Mouse (Mus musculus): ENCODE results near the gene Bbs7.
"Not testable (repeated sequence)": the region's sequence is repeated elsewhere in the genome, so short reads cannot be mapped to it uniquely, and the experiment has no call there.

Gene Bbs7

GRCm38 (mm10) chr3:36613202-36613907 lies at the start of gene Bbs7:
TSS of gene Bbs7 (minus strand) at chr3:36613477.
- peak; percentile 89 for DNase-seq (ENCODE audit: low spot score)

GRCm38 (mm10) chr3:36645245-36645559 lies 31.9 kb upstream of the Bbs7 start:
- not testable (repeated sequence) for DNase-seq (ENCODE audit: low spot score)

GRCm38 (mm10) chr3:36644554-36645244 lies 31.4 kb upstream of the Bbs7 start:
- no peak for DNase-seq (ENCODE audit: low spot score)

GRCm38 (mm10) chr3:36643354-36643753 lies 30.1 kb upstream of the Bbs7 start:
- no peak for DNase-seq (ENCODE audit: low spot score)

- no peak for DNase-seq (ENCODE audit: low spot score)
Observed at GRCm38 (mm10) chr3:36642736-36643135, 29.5 kb upstream of the Bbs7 start.

- DNase-seq (ENCODE audit: low spot score): no peak
Observed at GRCm38 (mm10) chr3:36640787-36641186, 27.5 kb upstream of the Bbs7 start.

- no peak for DNase-seq (ENCODE audit: low spot score)
Observed at GRCm38 (mm10) chr3:36635449-36635848, 22.2 kb upstream of the Bbs7 start.

- no peak for DNase-seq (ENCODE audit: low spot score)
Observed at GRCm38 (mm10) chr3:36626803-36627202, 13.5 kb upstream of the Bbs7 start.

GRCm38 (mm10) chr3:36618181-36618580 lies 4.9 kb upstream of the Bbs7 start:
- DNase-seq (ENCODE audit: low spot score): no peak

- no peak for DNase-seq (ENCODE audit: low spot score)
Observed at GRCm38 (mm10) chr3:36613908-36614255, 605 bp upstream of the Bbs7 start.

- no peak for DNase-seq (ENCODE audit: low spot score)
Observed at GRCm38 (mm10) chr3:36612687-36613086, 590 bp downstream of the Bbs7 start.

- DNase-seq (ENCODE audit: low spot score): peak; percentile 55
Observed at GRCm38 (mm10) chr3:36605894-36606783, 7.1 kb downstream of the Bbs7 start.

- not testable (repeated sequence) for DNase-seq (ENCODE audit: low spot score)
Observed at GRCm38 (mm10) chr3:36599773-36600172, 13.5 kb downstream of the Bbs7 start.

- DNase-seq (ENCODE audit: low spot score): no peak
Observed at GRCm38 (mm10) chr3:36598811-36599210, 14.5 kb downstream of the Bbs7 start.

GRCm38 (mm10) chr3:36571827-36572378 lies 41.4 kb downstream of the Bbs7 start, which contains the start of gene Ccna2:
TSS of gene Ccna2 (minus strand) at chr3:36572150.
- peak; percentile 98 for DNase-seq (ENCODE audit: low spot score)

- peak; percentile 23 for DNase-seq (ENCODE audit: low spot score)
Observed at GRCm38 (mm10) chr3:36571361-36571826, 41.9 kb downstream of the Bbs7 start.

- DNase-seq (ENCODE audit: low spot score): peak; percentile 69
Observed at GRCm38 (mm10) chr3:36569836-36570235, 43.4 kb downstream of the Bbs7 start.

GRCm38 (mm10) chr3:36563666-36564065 lies 49.6 kb downstream of the Bbs7 start:
- DNase-seq (ENCODE audit: low spot score): no peak

GRCm38 (mm10) chr3:36559606-36560005 lies 53.7 kb downstream of the Bbs7 start:
- peak; percentile 63 for DNase-seq (ENCODE audit: low spot score)

- DNase-seq (ENCODE audit: low spot score): no peak
Observed at GRCm38 (mm10) chr3:36557601-36558000, 55.7 kb downstream of the Bbs7 start.

GRCm38 (mm10) chr3:36552406-36553047 lies 60.8 kb downstream of the Bbs7 start, which contains the start of gene Exosc9:
TSS of gene Exosc9 (plus strand) at chr3:36552606.
- peak; percentile 78 for DNase-seq (ENCODE audit: low spot score)

Data from c-Kit-positive CD71-positive TER-119-positive erythroid progenitor cells, embryonic 14.5 days (primary cell).